Comparison of ENCODE assay signal across 9 mouse cellular contexts in the genomic region with DNA sequence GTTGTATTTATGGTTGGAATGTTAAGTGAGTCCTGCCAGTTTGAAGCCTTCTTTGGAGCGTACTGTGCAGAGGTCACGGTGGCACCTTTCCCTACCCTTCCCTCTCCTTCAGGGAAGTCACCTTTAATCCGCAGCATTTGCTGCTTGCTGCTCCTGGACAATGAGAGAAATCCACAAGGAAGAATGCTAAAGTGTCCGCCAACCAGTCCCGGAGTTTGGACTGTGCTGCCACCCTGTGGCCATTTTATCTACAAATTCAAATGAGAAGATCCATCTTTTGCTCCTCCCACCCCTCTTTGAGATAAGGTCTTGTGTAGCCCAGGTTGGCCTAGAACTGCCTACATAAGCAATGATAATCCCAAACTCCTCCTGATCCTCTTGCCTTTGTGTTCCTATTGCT. TPM values are rescaled to one million over a fixed set of nuclear protein-coding genes. Genes with fewer than 3 reads are reported as not detected.
DNase-seq lines count a peak whose midpoint lies in the region; ATAC-seq and TF ChIP-seq lines count a peak whose summit lies in the region.
"Had no signal": no experiment of that assay in that cellular context is flagged by ENCODE, and none has a peak within 500 bp of the region (broad histone marks: within the 10 kb centered on the region; RNA-seq: fewer than 3 reads in every experiment).

No protein-coding gene starts in this region.

- no peak overlapping the region for H3K4me2 ChIP-seq in intestine, embryonic 14.5 days (ENCODE audit: low read length)
- H3K4me2 ChIP-seq in midbrain, embryonic 11.5 days, result no peak overlapping the region

- H3K4me3 ChIP-seq in intestine, embryonic 14.5 days (ENCODE audit: low read depth, low read length), result no peak overlapping the region
- H3K4me3 ChIP-seq in left cerebral cortex, adult 2 months, result no peak overlapping the region
- H3K4me3 ChIP-seq in midbrain, embryonic 11.5 days (ENCODE audit: low read depth, low read length), result no peak overlapping the region

- no peaks in the 10 kb centered on the region for H3K9me3 ChIP-seq in intestine, embryonic 14.5 days (ENCODE audit: control insufficient read depth, low read length)
- no peaks in the 10 kb centered on the region for H3K9me3 ChIP-seq in midbrain, embryonic 11.5 days (ENCODE audit: control insufficient read depth, low read length)

- 8% methylated on average over 5 of the region's 5 CpGs for WGBS in intestine, embryonic 14.5 days
- WGBS in midbrain, embryonic 11.5 days, result 2% methylated on average over 5 of the region's 5 CpGs

- peak; percentile 87 for DNase-seq in adipocyte (ENCODE audit: low spot score)
- DNase-seq in gastrocnemius, postnatal 10 days, result peak; percentile 87
- DNase-seq in intestine, embryonic 14.5 days (ENCODE audit: low spot score), result peak; percentile 91
- peak; percentile 78 to 84 for DNase-seq in left cerebral cortex, adult 2 months (ENCODE audit: extremely low spot score in 1 of 2, low spot score in 2 of 2)
- peak; percentile 95 for DNase-seq in midbrain, embryonic 11.5 days (ENCODE audit: low spot score, missing footprints)
- DNase-seq in right cerebral cortex, postnatal 4 days, result peak; percentile 94
- DNase-seq in yolk sac, embryonic 10.5 days (ENCODE audit: low spot score), result peak; percentile 79

- H3K9ac ChIP-seq in intestine, embryonic 14.5 days (ENCODE audit: low read length), result no peak overlapping the region
- H3K9ac ChIP-seq in midbrain, embryonic 11.5 days (ENCODE audit: low read length), result no peak overlapping the region

- H3K36me3 ChIP-seq in intestine, embryonic 14.5 days (ENCODE audit: control insufficient read depth, insufficient read depth, low read length), result no peaks in the 10 kb centered on the region
- no peaks in the 10 kb centered on the region for H3K36me3 ChIP-seq in midbrain, embryonic 11.5 days (ENCODE audit: control insufficient read depth, insufficient read depth, low read length)

- TF ChIP-seq CTCF in left cerebral cortex, adult 2 months (IDR thresholded peaks at IDR 0.05), result peak; percentile 84

- no peak overlapping the region for H3K27ac ChIP-seq in intestine, embryonic 14.5 days (ENCODE audit: low read depth)
- no peak overlapping the region for H3K27ac ChIP-seq in left cerebral cortex, adult 2 months
- no peak overlapping the region for H3K27ac ChIP-seq in midbrain, embryonic 11.5 days (ENCODE audit: low read depth, low read length)
- H3K27ac ChIP-seq: macrophage had no signal

- ATAC-seq in common myeloid progenitor, adult 5-6 weeks (replicated peaks; ENCODE audit: low read depth, poor library complexity, severe bottlenecking), result peak; percentile 78
- no peak; the same call in 1 of the 2 replicates for ATAC-seq in intestine, embryonic 14.5 days (replicated peaks; ENCODE audit: low FRiP score, low TSS enrichment, low read depth)
- peak; percentile 68 for ATAC-seq in midbrain, embryonic 11.5 days (ENCODE audit: low FRiP score)

- H3K4me1 ChIP-seq in intestine, embryonic 14.5 days (replicated peaks; ENCODE audit: control insufficient read depth, insufficient read depth, low read length), result no peaks in the 10 kb centered on the region
- no peaks in the 10 kb centered on the region for H3K4me1 ChIP-seq in midbrain, embryonic 11.5 days (ENCODE audit: control insufficient read depth, insufficient read depth, low read length)

- intact Hi-C loops in left cerebral cortex, adult 2 months (cut with DNase I), result loop anchor here (1.0 to 10.0 kb wide), 3 partner anchors 122 to 922 kb away; no protein-coding TSS in a partner anchor

- H3K27me3 ChIP-seq in intestine, embryonic 14.5 days (replicated peaks; ENCODE audit: control insufficient read depth, insufficient read depth, low read length), result no peaks in the 10 kb centered on the region
- H3K27me3 ChIP-seq in midbrain, embryonic 11.5 days (ENCODE audit: control insufficient read depth, insufficient read depth, low read length), result no peaks in the 10 kb centered on the region

RNA-seq across cellular contexts. Expression of a gene that starts 3.9 kb away (rescaled TPM):
- not detected in 2 replicates for total RNA-seq in common myeloid progenitor, adult 5-6 weeks (2017)
- total RNA-seq in gastrocnemius, postnatal 10 days (2021), result not detected
- polyA plus RNA-seq in intestine, embryonic 14.5 days (2014; fragmentation: Nextera tagmentation; extraction: Ambion mirVana), result 0.11 TPM in 1 of 2 replicates, not detected in the other
- not detected for total RNA-seq in left cerebral cortex, adult 2 months (2021)
- polyA plus RNA-seq in midbrain, embryonic 11.5 days (2014; fragmentation: Nextera tagmentation; extraction: Ambion mirVana), result not detected in 2 replicates
- polyA plus RNA-seq: macrophage had no signal

RNA-seq across cellular contexts. Expression of a gene that starts 19.7 kb away (rescaled TPM):
- 8.7 and 9.5 TPM in 2 replicates for total RNA-seq in common myeloid progenitor, adult 5-6 weeks (2017)
- 10 to 100 TPM; 29.3 to 37.1 TPM for total RNA-seq in gastrocnemius, postnatal 10 days (2021)
- polyA plus RNA-seq in intestine, embryonic 14.5 days (2014; fragmentation: Nextera tagmentation; extraction: Ambion mirVana), result 50.9 and 54.4 TPM in 2 replicates
- total RNA-seq in left cerebral cortex, adult 2 months (2021), result 100 to 1,000 TPM; 113 to 132 TPM
- 23.2 and 24.0 TPM in 2 replicates for polyA plus RNA-seq in midbrain, embryonic 11.5 days (2014; fragmentation: Nextera tagmentation; extraction: Ambion mirVana)

RNA-seq across cellular contexts. Expression of a gene that starts 19.9 kb away (rescaled TPM):
- 101 and 118 TPM in 2 replicates for total RNA-seq in common myeloid progenitor, adult 5-6 weeks (2017)
- 10 to 100 TPM; 38.2 to 49.0 TPM for total RNA-seq in gastrocnemius, postnatal 10 days (2021)
- polyA plus RNA-seq in intestine, embryonic 14.5 days (2014; fragmentation: Nextera tagmentation; extraction: Ambion mirVana), result 312 and 313 TPM in 2 replicates
- total RNA-seq in left cerebral cortex, adult 2 months (2021), result 10 to 100 TPM; 89.6 to 94.7 TPM
- polyA plus RNA-seq in midbrain, embryonic 11.5 days (2014; fragmentation: Nextera tagmentation; extraction: Ambion mirVana), result 284 and 314 TPM in 2 replicates

RNA-seq across cellular contexts. Expression of a gene that starts 53.6 kb away (rescaled TPM):
- 70.1 and 77.4 TPM in 2 replicates for total RNA-seq in common myeloid progenitor, adult 5-6 weeks (2017)
- total RNA-seq in gastrocnemius, postnatal 10 days (2021), result 1 to 10 TPM; 2.5 to 2.8 TPM
- 6.1 and 7.2 TPM in 2 replicates for polyA plus RNA-seq in intestine, embryonic 14.5 days (2014; fragmentation: Nextera tagmentation; extraction: Ambion mirVana)
- total RNA-seq in left cerebral cortex, adult 2 months (2021), result 1 to 10 TPM; 2.6 to 4.1 TPM
- 2.6 and 3.3 TPM in 2 replicates for polyA plus RNA-seq in midbrain, embryonic 11.5 days (2014; fragmentation: Nextera tagmentation; extraction: Ambion mirVana)
